Mouse (Mus musculus) midbrain, embryonic 11.5 days (tissue): ENCODE measurements around the gene Gm10134. TPM values are rescaled to one million over a fixed set of nuclear protein-coding genes. Genes with fewer than 3 reads are reported as not detected.
"Not testable (repeated sequence)": the region's sequence is repeated elsewhere in the genome, so short reads cannot be mapped to it uniquely, and the experiment has no call there.

Experiments
- ATAC-seq: fragments of 200-750 bp; cut with Nextera tagmentation; 2 replicates; pipeline ENCODE4 v1.8.0; 2017; ENCODE audit warnings: moderate TSS enrichment, moderate library complexity; ENCODE audit not compliant: low FRiP score
- DNase-seq: peaks from one replicate; pipeline ENCODE4 v3.0.0; 2015; ENCODE audit warnings: low spot score; ENCODE audit errors: missing footprints
- H3K27ac ChIP-seq: fragments of 300-500 bp; sonication (generic); 2 replicates; pipeline ENCODE4 v1.5.1; 2014; ENCODE audit warnings: low read depth, low read length
- H3K27me3 ChIP-seq: fragments of 300-500 bp; sonication (generic); 2 replicates; pipeline ENCODE4 v1.6.1; 2014; ENCODE audit warnings: mild to moderate bottlenecking, low read length, moderate library complexity, mixed read lengths; ENCODE audit not compliant: control insufficient read depth, insufficient read depth
- H3K36me3 ChIP-seq: fragments of 300-500 bp; sonication (generic); 2 replicates; pipeline ENCODE4 v1.6.1; 2014; ENCODE audit warnings: mild to moderate bottlenecking, low read length, moderate library complexity, mixed read lengths; ENCODE audit not compliant: control insufficient read depth, insufficient read depth
- H3K4me1 ChIP-seq: fragments of 300-500 bp; sonication (generic); 2 replicates; pipeline ENCODE4 v1.6.1; 2014; ENCODE audit warnings: low read length; ENCODE audit not compliant: control insufficient read depth, insufficient read depth
- H3K4me2 ChIP-seq: fragments of 300-500 bp; sonication (generic); 2 replicates; pipeline ENCODE4 v1.6.1; 2014; ENCODE audit warnings: mild to moderate bottlenecking, moderate library complexity
- H3K4me3 ChIP-seq: fragments of 300-500 bp; sonication (generic); 2 replicates; pipeline ENCODE4 v1.5.1; 2014; ENCODE audit warnings: low read depth, low read length
- H3K9ac ChIP-seq: fragments of 300-500 bp; sonication (generic); 2 replicates; pipeline ENCODE4 v1.6.1; 2014; ENCODE audit warnings: low read length
- H3K9me3 ChIP-seq: fragments of 300-500 bp; sonication (generic); 2 replicates; pipeline ENCODE4 v1.6.1; 2016; ENCODE audit warnings: low read length; ENCODE audit not compliant: control insufficient read depth
- WGBS: fragments of 180-500 bp; shearing (Covaris S2); extraction: QIAGEN DNeasy Blood & Tissue Kit; methylation state at CpG from one replicate; pipeline ENCODE4 v1.1.7; 2014; 5-methylcytosine and 5-hydroxymethylcytosine counted together
- polyA plus RNA-seq: library from polyadenylated mRNA; unstranded; fragments of >200 nt; fragmentation: Nextera tagmentation; extraction: Ambion mirVana; gene quantifications from 2 replicates; pipeline ENCODE4 v1.2.1, GENCODE M21; 2014

Gene Gm10134
- polyA plus RNA-seq, 1 experiment from 2014 or later = not detected

DNA sequence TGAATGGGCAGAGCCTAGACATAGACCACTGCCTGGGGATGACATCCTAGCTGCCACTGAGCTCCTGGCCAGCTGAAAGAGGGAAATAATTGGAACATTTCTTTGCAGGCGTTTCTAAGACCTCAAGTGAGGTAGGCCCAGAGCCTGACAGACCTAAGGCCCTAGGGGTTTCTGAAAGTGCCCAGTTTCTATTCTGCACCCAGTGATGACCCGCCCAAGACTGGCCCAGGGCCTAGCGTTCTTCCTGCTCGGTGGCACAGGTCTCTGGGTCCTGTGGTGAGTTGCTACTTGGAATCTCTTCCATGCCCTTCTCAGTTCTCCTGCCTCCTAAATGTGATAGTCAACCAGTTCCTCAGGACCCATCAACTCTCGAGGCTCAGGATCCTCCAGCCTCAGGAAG is 8.3 kb upstream of the Gm10134 start:
- DNase-seq (no peak), ATAC-seq (no peak)
- Histone ChIP-seq H3K4me1 (no peaks in the 10 kb centered on the region), H3K4me2 (no peak overlapping the region), H3K9ac (no peak overlapping the region), H3K27me3 (no peaks in the 10 kb centered on the region), H3K9me3 (no peaks in the 10 kb centered on the region), H3K36me3 (no peaks in the 10 kb centered on the region), H3K4me3 (no peak overlapping the region), H3K27ac (no peak overlapping the region)
- 80% methylated on average over 5 of the region's 5 CpGs for WGBS

- Histone ChIP-seq H3K9ac (no peak overlapping the region), H3K27ac (no peak overlapping the region), H3K36me3 (no peaks in the 10 kb centered on the region), H3K9me3 (no peaks in the 10 kb centered on the region), H3K27me3 (no peaks in the 10 kb centered on the region), H3K4me3 (no peak overlapping the region), H3K4me2 (no peak overlapping the region), H3K4me1 (no peaks in the 10 kb centered on the region)
- ATAC-seq (no peak), DNase-seq (no peak)
- 86% methylated on average over 4 of the region's 4 CpGs for WGBS
Observed at GRCm38 (mm10) chr2:28498431-28498830, 7.5 kb upstream of the Gm10134 start.

DNA sequence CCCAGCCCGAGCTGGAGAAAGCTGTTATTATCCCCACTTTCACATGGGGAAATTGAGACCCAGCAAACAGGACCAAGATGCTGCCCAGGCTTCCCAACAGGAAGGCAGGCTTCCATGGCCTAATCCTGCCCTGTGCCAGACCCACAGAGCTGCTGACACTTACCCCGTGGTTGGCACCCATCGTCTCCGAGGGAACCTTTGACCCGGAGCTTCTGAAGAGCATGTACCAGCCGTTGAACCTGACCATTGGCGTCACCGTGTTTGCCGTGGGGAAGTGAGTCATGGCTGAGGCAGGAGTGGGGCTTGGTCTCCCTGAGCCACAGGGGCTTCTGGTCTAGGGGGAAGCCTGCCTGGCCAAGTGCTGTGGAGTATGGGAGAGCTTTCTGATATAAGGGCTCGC is 2.9 kb upstream of the Gm10134 start:
- Histone ChIP-seq H3K4me2 (no peak overlapping the region), H3K9ac (no peak overlapping the region), H3K36me3 (no peaks in the 10 kb centered on the region), H3K9me3 (no peaks in the 10 kb centered on the region), H3K27me3 (no peaks in the 10 kb centered on the region), H3K4me1 (no peaks in the 10 kb centered on the region), H3K4me3 (no peak overlapping the region), H3K27ac (no peak overlapping the region)
- DNase-seq (no peak), ATAC-seq (no peak)
- WGBS = 89% methylated on average over 10 of the region's 10 CpGs

DNA sequence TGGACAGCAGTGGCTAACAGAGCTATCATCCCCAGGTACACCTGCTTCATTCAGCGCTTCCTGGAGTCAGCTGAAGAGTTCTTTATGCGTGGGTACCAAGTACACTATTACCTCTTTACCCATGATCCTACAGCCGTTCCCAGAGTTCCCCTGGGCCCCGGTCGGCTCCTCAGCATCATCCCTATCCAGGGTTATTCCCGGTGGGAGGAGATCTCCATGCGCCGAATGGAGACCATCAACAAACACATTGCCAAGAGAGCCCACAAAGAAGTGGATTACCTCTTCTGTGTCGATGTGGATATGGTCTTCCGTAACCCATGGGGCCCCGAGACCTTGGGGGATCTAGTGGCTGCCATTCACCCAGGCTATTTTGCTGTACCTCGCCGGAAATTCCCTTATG is 1.2 kb upstream of the Gm10134 start:
- H3K36me3 ChIP-seq = no peaks in the 10 kb centered on the region
- ATAC-seq = no peak
- no peak overlapping the region for H3K9ac ChIP-seq
- no peaks in the 10 kb centered on the region for H3K27me3 ChIP-seq
- H3K4me1 ChIP-seq = no peaks in the 10 kb centered on the region
- 89% methylated on average over 13 of the region's 13 CpGs for WGBS
- H3K9me3 ChIP-seq = no peaks in the 10 kb centered on the region
- H3K4me3 ChIP-seq = no peak overlapping the region
- DNase-seq = no peak
- no peak overlapping the region for H3K4me2 ChIP-seq
- H3K27ac ChIP-seq = no peak overlapping the region

DNA sequence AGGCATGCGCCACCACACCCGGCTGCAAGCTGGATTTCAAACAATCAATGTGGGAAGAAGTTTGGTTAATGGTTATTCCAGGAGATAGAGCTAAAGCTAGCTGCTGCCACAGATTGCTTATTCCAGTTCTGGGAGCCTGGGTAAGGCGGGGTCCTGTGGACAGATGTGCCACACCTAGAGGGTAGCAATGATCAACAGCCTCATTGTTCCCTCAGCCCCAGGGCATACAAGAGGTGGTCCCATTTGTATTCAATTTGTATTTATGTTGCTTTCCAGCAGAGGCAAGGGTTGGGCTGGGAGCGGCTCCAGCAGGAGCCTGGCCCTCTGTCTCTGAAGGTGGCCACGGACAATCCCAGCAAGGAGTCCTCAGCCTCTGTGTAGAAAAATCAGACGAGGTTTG is 396 bp downstream of the Gm10134 start:
- no peaks in the 10 kb centered on the region for H3K9me3 ChIP-seq
- no peaks in the 10 kb centered on the region for H3K4me1 ChIP-seq
- H3K27me3 ChIP-seq = no peaks in the 10 kb centered on the region
- no peak overlapping the region for H3K9ac ChIP-seq
- no peak overlapping the region for H3K4me3 ChIP-seq
- 85% methylated on average over 6 of the region's 6 CpGs for WGBS
- DNase-seq = no peak
- H3K36me3 ChIP-seq = no peaks in the 10 kb centered on the region
- ATAC-seq = no peak
- no peak overlapping the region for H3K27ac ChIP-seq
- no peak overlapping the region for H3K4me2 ChIP-seq

DNA sequence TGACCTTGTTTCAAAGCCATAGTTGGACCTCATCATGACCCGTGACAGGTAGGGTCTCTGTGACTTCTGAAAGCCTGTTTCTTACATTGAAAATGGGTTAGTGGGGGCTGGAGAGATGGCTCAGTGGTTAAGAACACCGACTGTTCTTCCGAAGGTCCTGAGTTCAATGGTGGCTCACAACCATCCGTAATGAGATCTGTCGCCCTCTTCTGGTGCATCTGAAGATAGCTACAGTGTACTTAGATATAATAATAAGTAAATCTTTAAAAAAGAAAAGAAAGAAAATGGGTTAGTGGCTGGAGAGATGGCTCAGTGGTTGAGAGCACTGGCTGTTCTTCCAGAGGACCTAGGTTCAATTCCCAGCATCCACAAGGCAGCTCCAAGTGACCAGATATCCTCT is 5.7 kb downstream of the Gm10134 start:
- not testable (repeated sequence) for H3K27ac ChIP-seq, H3K9me3 ChIP-seq, H3K4me2 ChIP-seq, H3K27me3 ChIP-seq, H3K9ac ChIP-seq, H3K4me1 ChIP-seq, ATAC-seq, H3K36me3 ChIP-seq, H3K4me3 ChIP-seq
- DNase-seq = peak; percentile 80
- WGBS = 48% methylated on average over 5 of the region's 5 CpGs

GRCm38 (mm10) chr2:28512798-28513401 is 7.0 kb downstream of the Gm10134 start, which contains the start of gene Ralgds:
Gene Ralgds (plus strand): TSS chr2:28513125.
- peak; percentile 78 for ATAC-seq
- no peaks in the 10 kb centered on the region for H3K36me3 ChIP-seq

GRCm38 (mm10) chr2:28513431-28514370 is 7.8 kb downstream of the Gm10134 start:
- Histone ChIP-seq H3K9me3 (no peaks in the 10 kb centered on the region), H3K4me1 (peaks cover 20% of the 10 kb centered on the region), H3K27me3 (no peaks in the 10 kb centered on the region), H3K36me3 (no peaks in the 10 kb centered on the region), H3K4me3 (peak overlapping the region; percentile 79), H3K27ac (peak overlapping the region; percentile 56), H3K9ac (peak overlapping the region; percentile 96), H3K4me2 (peak overlapping the region; percentile 97)
- WGBS = 5% methylated on average over 47 of the region's 47 CpGs
- DNase-seq = peak; percentile 94
- peak; percentile 50 for ATAC-seq

More at GRCm38 (mm10) chr2:28512798-28513401, 7.0 kb downstream of the Gm10134 start, which contains the start of gene Ralgds:
- H3K27me3 ChIP-seq = no peaks in the 10 kb centered on the region
- peak within 1 kb of the TSS; percentile 79 for H3K4me3 ChIP-seq
- peak within 1 kb of the TSS; percentile 96 for H3K9ac ChIP-seq
- H3K27ac ChIP-seq = peak within 1 kb of the TSS; percentile 56
- WGBS = under 1% methylated on average over 65 of the region's 71 CpGs
- peaks cover 15% of the 10 kb centered on the region for H3K4me1 ChIP-seq
- H3K4me2 ChIP-seq = peak within 1 kb of the TSS; percentile 97
- H3K9me3 ChIP-seq = no peaks in the 10 kb centered on the region
- peak; percentile 97 for DNase-seq

GRCm38 (mm10) chr2:28514489-28514888 is 8.6 kb downstream of the Gm10134 start:
- Histone ChIP-seq H3K36me3 (no peaks in the 10 kb centered on the region), H3K9ac (peak overlapping the region; percentile 96), H3K4me1 (peaks cover 20% of the 10 kb centered on the region), H3K27ac (no peak overlapping the region), H3K27me3 (no peaks in the 10 kb centered on the region), H3K4me2 (peak overlapping the region; percentile 97), H3K4me3 (peak overlapping the region; percentile 79), H3K9me3 (no peaks in the 10 kb centered on the region)
- DNase-seq = peak; percentile 98
- no peak for ATAC-seq
- 23% methylated on average over 5 of the region's 5 CpGs for WGBS
